Mouse (Mus musculus) brain, embryonic 14.5 days (tissue): ENCODE results near the gene Ldlrap1.

Experiments used
- CTCF ChIP-seq: fragments of 200-500 bp; IDR thresholded peaks from 2 replicates; pipeline ENCODE4 v1.5.1; 2012; ENCODE audit warnings: inconsistent platforms, mild to moderate bottlenecking, moderate library complexity, borderline replicate concordance; ENCODE audit not compliant: insufficient read depth, insufficient read length; ENCODE audit errors: extremely low read depth
- POLR2A ChIP-seq: fragments of 200-500 bp; IDR thresholded peaks from 2 replicates; pipeline ENCODE4 v1.6.1; 2012; ENCODE audit warnings: mild to moderate bottlenecking, inconsistent platforms, borderline replicate concordance; ENCODE audit not compliant: poor library complexity, insufficient read depth, insufficient read length, severe bottlenecking; ENCODE audit errors: extremely low read depth

DNA sequence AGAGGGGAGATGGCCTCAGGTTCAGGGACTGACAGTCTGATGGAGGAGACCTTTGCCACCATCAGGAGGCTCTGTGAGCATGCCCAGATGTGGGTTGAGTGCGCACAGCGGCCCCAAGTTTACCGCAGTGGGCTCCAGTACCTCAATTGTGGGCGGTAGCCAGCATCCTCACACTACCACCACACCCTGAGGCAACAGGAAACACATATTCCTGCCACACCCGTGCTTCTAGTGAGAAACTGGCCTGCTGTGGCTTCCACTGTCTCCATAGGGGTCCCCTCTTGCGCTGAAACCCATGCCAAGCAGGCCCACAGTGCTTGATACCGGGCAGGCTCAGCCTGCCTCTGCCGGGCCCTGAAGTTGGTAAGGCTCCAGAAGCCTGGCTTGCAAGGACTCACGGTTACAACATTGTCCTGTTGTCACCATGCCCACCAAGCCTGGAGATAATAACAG lies 33.2 kb downstream of the Ldlrap1 start:
- TF ChIP-seq CTCF, result no peak
- no peak for TF ChIP-seq POLR2A
